Mouse (Mus musculus) C2C12 (cell line): Measurements from ENCODE around the gene Dgkg.

ENCODE experiments used
- CEBPB ChIP-seq: IDR thresholded peaks from one replicate; pipeline ENCODE4 v1.6.1; 2011; ENCODE audit warnings: low read depth, mild to moderate bottlenecking, control low read depth, moderate library complexity
- CTCF ChIP-seq: IDR thresholded peaks from one replicate; pipeline ENCODE4 v1.5.1; 2011; ENCODE audit not compliant: control insufficient read depth, insufficient read depth, insufficient read length
- MAX ChIP-seq: IDR thresholded peaks from one replicate; pipeline ENCODE4 v1.6.1; 2011; ENCODE audit warnings: mild to moderate bottlenecking, control low read depth
- MYOD1 ChIP-seq: IDR thresholded peaks from one replicate; pipeline ENCODE4 v1.6.1; 2011; ENCODE audit warnings: low read depth; ENCODE audit not compliant: control insufficient read depth, insufficient read length
- USF1 ChIP-seq: IDR thresholded peaks from one replicate; pipeline ENCODE4 v1.6.1; 2011; ENCODE audit warnings: low read depth, mild to moderate bottlenecking, control low read depth, moderate library complexity

DNA sequence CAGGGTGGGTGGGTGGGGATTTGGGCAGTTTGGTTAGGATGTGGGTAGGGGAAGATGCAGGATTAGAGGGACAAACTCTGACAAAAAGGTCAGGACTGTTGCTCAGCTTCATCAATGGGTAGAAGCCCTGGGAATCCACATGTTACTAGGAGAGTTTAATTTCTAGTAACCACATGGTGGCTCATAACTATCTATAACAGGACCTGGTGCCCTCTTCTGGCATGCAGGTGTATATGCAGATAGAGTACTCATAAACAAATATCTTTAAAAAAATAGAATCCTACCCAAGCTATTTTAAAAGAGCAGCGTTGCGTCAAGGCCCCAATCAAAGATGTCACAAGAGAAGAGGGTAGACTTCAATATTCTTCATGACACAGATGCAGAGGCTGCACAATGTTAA, 63.1 kb downstream of the Dgkg start:
- TF ChIP-seq CTCF (no peak), CEBPB (no peak), MAX (no peak), USF1 (no peak), MYOD1 (no peak)
